Mouse (Mus musculus): ENCODE measurements around the gene Scaf11.

- no peak for TF ChIP-seq CTCF (IDR thresholded peaks at IDR 0.05; ENCODE audit: borderline replicate concordance, extremely low read depth, insufficient read depth, insufficient read length)
- TF ChIP-seq POLR2A (IDR thresholded peaks at IDR 0.05; ENCODE audit: borderline replicate concordance, extremely low read depth, insufficient read depth, insufficient read length, poor library complexity, severe bottlenecking): no peak
These were observed 72.1 kb downstream of the Scaf11 start for GRCm38 (mm10) chr15:96388565-96388964.

Measured in brain, embryonic 14.5 days (tissue).